Mouse (Mus musculus): ENCODE measurements around the gene Pde6h. TPM values are rescaled to one million over a fixed set of nuclear protein-coding genes. Genes with fewer than 3 reads are reported as not detected.
A peak's percentile ranks its signal among the peaks of the same experiment; 100 is the strongest.

Pde6h gene
- polyA plus RNA-seq, 1 experiment from 2014 or later, result 0.40 TPM

- no peak for ATAC-seq (ENCODE audit: low FRiP score, low TSS enrichment)
- DNase-seq (ENCODE audit: low spot score), result no peak
- Histone ChIP-seq H3K27me3 (ENCODE audit: control insufficient read depth, insufficient read depth, low read length) (no peaks in the 10 kb centered on the region), H3K9me3 (ENCODE audit: control insufficient read depth, low read length) (no peaks in the 10 kb centered on the region), H3K9ac (ENCODE audit: low read length) (no peak overlapping the region), H3K4me2 (replicated peaks; ENCODE audit: low read depth) (no peak overlapping the region), H3K27ac (replicated peaks) (no peak overlapping the region), H3K36me3 (ENCODE audit: control insufficient read depth, insufficient read depth, low read length) (no peaks in the 10 kb centered on the region), H3K4me3 (ENCODE audit: low read depth, low read length) (no peak overlapping the region), H3K4me1 (replicated peaks; ENCODE audit: control insufficient read depth, insufficient read depth) (peaks cover 6% of the 10 kb centered on the region; the same call in 1 of the 2 replicates)
- no peak for TF ChIP-seq EP300 (optimal IDR thresholded peaks at IDR 0.05)
- no peak for TF ChIP-seq CTCF (IDR thresholded peaks at IDR 0.05; ENCODE audit: low read depth)
- 80% methylated on average over 7 of the region's 7 CpGs for WGBS
Measured at GRCm38 (mm10) chr6:136934068-136934467, 10.4 kb downstream of the Pde6h start.

- DNase-seq (ENCODE audit: low spot score) (no peak), ATAC-seq (ENCODE audit: low FRiP score, low TSS enrichment) (no peak)
- no peak for TF ChIP-seq CTCF (IDR thresholded peaks at IDR 0.05; ENCODE audit: low read depth)
- WGBS, result 77% methylated on average over 3 of the region's 3 CpGs
- H3K36me3 ChIP-seq (ENCODE audit: control insufficient read depth, insufficient read depth, low read length), result no peaks in the 10 kb centered on the region
- H3K27me3 ChIP-seq (ENCODE audit: control insufficient read depth, insufficient read depth, low read length), result no peaks in the 10 kb centered on the region
- H3K27ac ChIP-seq (replicated peaks), result no peak overlapping the region
- H3K4me2 ChIP-seq (replicated peaks; ENCODE audit: low read depth), result no peak overlapping the region
- no peak overlapping the region for H3K9ac ChIP-seq (ENCODE audit: low read length)
- no peaks in the 10 kb centered on the region for H3K9me3 ChIP-seq (ENCODE audit: control insufficient read depth, low read length)
- no peak overlapping the region for H3K4me3 ChIP-seq (ENCODE audit: low read depth, low read length)
- H3K4me1 ChIP-seq (replicated peaks; ENCODE audit: control insufficient read depth, insufficient read depth), result peaks cover 6% of the 10 kb centered on the region; the same call in 1 of the 2 replicates
Measured at GRCm38 (mm10) chr6:136935233-136935632, 11.6 kb downstream of the Pde6h start.

- no peaks in the 10 kb centered on the region for H3K36me3 ChIP-seq (ENCODE audit: control insufficient read depth, insufficient read depth, low read length)
- ATAC-seq (ENCODE audit: low FRiP score, low TSS enrichment), result no peak
- peaks cover 7% of the 10 kb centered on the region for H3K4me1 ChIP-seq (replicated peaks; ENCODE audit: control insufficient read depth, insufficient read depth)
- no peak overlapping the region for H3K27ac ChIP-seq (replicated peaks)
- 75% methylated on average over 9 of the region's 9 CpGs for WGBS
- TF ChIP-seq CTCF (IDR thresholded peaks at IDR 0.05; ENCODE audit: low read depth), result no peak
- TF ChIP-seq EP300 (optimal IDR thresholded peaks at IDR 0.05), result no peak
- no peak for DNase-seq (ENCODE audit: low spot score)
- no peaks in the 10 kb centered on the region for H3K9me3 ChIP-seq (ENCODE audit: control insufficient read depth, low read length)
- H3K4me3 ChIP-seq (ENCODE audit: low read depth, low read length), result no peak overlapping the region
- no peak overlapping the region for H3K9ac ChIP-seq (ENCODE audit: low read length)
- no peaks in the 10 kb centered on the region for H3K27me3 ChIP-seq (ENCODE audit: control insufficient read depth, insufficient read depth, low read length)
- no peak overlapping the region for H3K4me2 ChIP-seq (replicated peaks; ENCODE audit: low read depth)
Measured at GRCm38 (mm10) chr6:136936361-136936760, 12.7 kb downstream of the Pde6h start.

GRCm38 (mm10) chr6:136937117-136937516 is 13.5 kb downstream of the Pde6h start:
- TF ChIP-seq CTCF (IDR thresholded peaks at IDR 0.05; ENCODE audit: low read depth) (no peak), EP300 (optimal IDR thresholded peaks at IDR 0.05) (no peak)
- 74% methylated on average over 3 of the region's 3 CpGs for WGBS
- no peaks in the 10 kb centered on the region for H3K36me3 ChIP-seq (ENCODE audit: control insufficient read depth, insufficient read depth, low read length)
- no peaks in the 10 kb centered on the region for H3K27me3 ChIP-seq (ENCODE audit: control insufficient read depth, insufficient read depth, low read length)
- H3K9me3 ChIP-seq (ENCODE audit: control insufficient read depth, low read length), result no peaks in the 10 kb centered on the region
- H3K4me3 ChIP-seq (ENCODE audit: low read depth, low read length), result no peak overlapping the region
- H3K4me2 ChIP-seq (replicated peaks; ENCODE audit: low read depth), result no peak overlapping the region
- ATAC-seq (ENCODE audit: low FRiP score, low TSS enrichment), result no peak
- no peak for DNase-seq (ENCODE audit: low spot score)
- H3K27ac ChIP-seq (replicated peaks), result no peak overlapping the region
- H3K4me1 ChIP-seq (replicated peaks; ENCODE audit: control insufficient read depth, insufficient read depth), result peaks cover 10% of the 10 kb centered on the region
- H3K9ac ChIP-seq (ENCODE audit: low read length), result no peak overlapping the region

GRCm38 (mm10) chr6:136938331-136939126 is 14.9 kb downstream of the Pde6h start:
- ATAC-seq (ENCODE audit: low FRiP score, low TSS enrichment) (no peak), DNase-seq (ENCODE audit: low spot score) (no peak)
- TF ChIP-seq CTCF (IDR thresholded peaks at IDR 0.05; ENCODE audit: low read depth), result no peak
- no peak for TF ChIP-seq EP300 (optimal IDR thresholded peaks at IDR 0.05)
- Histone ChIP-seq H3K4me1 (replicated peaks; ENCODE audit: control insufficient read depth, insufficient read depth) (peaks cover 10% of the 10 kb centered on the region), H3K9me3 (ENCODE audit: control insufficient read depth, low read length) (no peaks in the 10 kb centered on the region), H3K4me3 (ENCODE audit: low read depth, low read length) (no peak overlapping the region), H3K27me3 (ENCODE audit: control insufficient read depth, insufficient read depth, low read length) (no peaks in the 10 kb centered on the region), H3K36me3 (ENCODE audit: control insufficient read depth, insufficient read depth, low read length) (no peaks in the 10 kb centered on the region), H3K4me2 (replicated peaks; ENCODE audit: low read depth) (no peak overlapping the region), H3K9ac (ENCODE audit: low read length) (0 out of 2 replicates have a peak overlapping the region, but pooled peaks have one; percentile 13), H3K27ac (replicated peaks) (0 out of 2 replicates have a peak overlapping the region, but pooled peaks have one; percentile 18)
- WGBS, result 63% methylated on average over 18 of the region's 18 CpGs
